Mouse (Mus musculus) layer of hippocampus, adult 2 months (tissue): ENCODE results near the gene Akirin2. TPM values are rescaled to one million over a fixed set of nuclear protein-coding genes. Genes with fewer than 3 reads are reported as not detected.
A peak's percentile ranks its signal among the peaks of the same experiment; 100 is the strongest.

Experiments
- DNase-seq, 2 experiments: peaks; one replicate each; pipeline ENCODE4 v3.0.0; 2022; ENCODE audit warnings: low spot score in 2 of 2
- H3K27ac ChIP-seq: fragments of 200-600 bp; 2 replicates; pipeline ENCODE4 v1.8.1; 2022
- H3K4me3 ChIP-seq: fragments of 200-600 bp; 2 replicates; pipeline ENCODE4 v1.8.1; 2022; ENCODE audit warnings: mild to moderate bottlenecking
- CTCF ChIP-seq: fragments of 200-600 bp; conservative IDR thresholded peaks from 2 replicates; pipeline ENCODE4 v1.8.1; 2022; ENCODE audit warnings: antibody characterized with exemption, mild to moderate bottlenecking, moderate library complexity
- total RNA-seq, 2 experiments: library from RNA; stranded (reverse); gene quantifications; 2 replicates each; pipeline ENCODE4 v1.2.3; 2021

The Akirin2 gene
- total RNA-seq, 2 experiments from 2014 or later: 96.0 to 103 TPM

DNA sequence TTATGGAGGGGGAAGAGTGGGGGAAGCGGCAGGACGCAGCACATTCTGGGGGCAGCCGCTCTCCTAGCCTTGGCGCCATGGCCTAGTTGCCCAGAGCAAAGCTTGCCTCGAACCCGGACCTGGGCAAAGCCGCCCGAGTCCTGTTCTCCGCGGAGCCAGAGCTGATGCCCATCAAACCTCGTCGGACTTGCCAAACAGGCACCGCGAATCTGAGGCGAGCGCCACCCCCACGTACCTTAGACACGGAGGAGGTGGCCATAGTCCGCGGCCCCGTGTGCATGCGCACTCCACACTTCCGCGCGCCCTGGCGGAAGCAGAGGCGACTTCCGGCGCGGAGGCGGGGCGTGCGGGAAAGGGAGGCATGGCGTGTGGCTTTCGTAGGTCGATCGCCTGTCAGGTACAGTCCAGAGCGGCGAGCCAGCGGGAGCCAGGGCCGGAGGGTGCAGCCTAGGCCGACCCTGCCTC, 63.9 kb downstream of the Akirin2 start, which contains the start of the genes Orc3 and Rars2:
Orc3 (minus strand) TSS at position 315 of the 465 bp plus-strand sequence.
Rars2 (plus strand) TSS at position 328 of the 465 bp plus-strand sequence.
- TF ChIP-seq CTCF: peak; percentile 62
- DNase-seq: peak; percentile 92 to 93

DNA sequence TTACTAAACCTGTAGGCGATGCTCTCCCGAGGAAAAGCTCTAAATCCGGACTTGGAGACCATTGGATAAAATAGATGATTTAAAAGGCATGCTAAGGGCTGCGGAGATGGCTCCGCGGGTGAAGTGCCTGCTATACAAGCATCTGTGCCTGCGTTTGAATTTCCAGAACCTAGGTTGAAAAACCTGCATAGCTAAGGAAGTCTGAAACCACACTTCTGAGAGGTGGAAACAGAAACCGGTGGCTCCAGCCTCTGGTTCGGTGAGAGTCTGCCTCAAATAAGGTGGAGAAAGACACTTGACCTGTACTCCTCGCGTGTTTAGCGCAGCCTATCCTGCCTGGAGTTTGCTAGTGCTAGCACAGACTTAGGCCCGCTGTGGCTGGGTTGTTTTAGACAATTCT, 64.6 kb downstream of the Akirin2 start:
- H3K4me3 ChIP-seq: peak overlapping the region; percentile 98
- peak overlapping the region; percentile 96 for H3K27ac ChIP-seq
- no peak for TF ChIP-seq CTCF
- no peak for DNase-seq

More for the DNA sequence above, 63.9 kb downstream of the Akirin2 start, which contains the start of the genes Orc3 and Rars2:
- Histone ChIP-seq H3K4me3 (peak within 1 kb of the TSS; percentile 98), H3K27ac (peak within 1 kb of the TSS; percentile 96)

DNA sequence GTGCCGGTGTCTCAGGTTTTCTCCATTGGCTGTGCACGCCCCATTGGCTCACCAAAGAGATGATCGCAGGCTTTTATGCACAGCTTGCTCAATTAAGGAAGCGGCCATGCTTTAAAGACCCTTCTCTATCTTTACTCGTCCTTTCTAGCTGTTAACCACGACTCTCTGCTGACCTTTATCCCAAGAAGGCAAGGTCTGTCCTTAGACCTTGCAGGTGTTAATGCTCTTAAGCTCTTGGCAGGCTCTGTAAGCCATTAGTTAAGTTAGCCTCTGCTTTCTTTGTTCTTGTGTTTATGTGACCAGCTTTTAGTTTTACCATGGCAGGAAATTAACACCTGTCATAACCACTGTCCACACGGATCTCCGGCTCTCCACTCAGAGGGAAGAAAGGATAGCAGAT, 65.4 kb downstream of the Akirin2 start:
- H3K4me3 ChIP-seq: peak overlapping the region; percentile 98
- TF ChIP-seq CTCF: no peak
- H3K27ac ChIP-seq: no peak overlapping the region

More for the DNA sequence above, 65.4 kb downstream of the Akirin2 start:
- DNase-seq: no peak

Other genes with a start within 250 kb of the Akirin2 start
- 10 to 100 TPM; 59.1 to 64.4 TPM for gene Orc3, start 64.0 kb downstream of the Akirin2 start, total RNA-seq
- gene Rars2, start 64.0 kb downstream of the Akirin2 start, total RNA-seq: 10 to 100 TPM; 24.2 to 28.5 TPM
- 10 to 100 TPM; 18.0 to 21.4 TPM for gene Slc35a1, start 136.5 kb downstream of the Akirin2 start, total RNA-seq
- 1 to 10 TPM; 1.4 to 1.7 TPM for gene Cfap206, start 179.3 kb downstream of the Akirin2 start, total RNA-seq
- not detected for gene Gm136, start 205.3 kb downstream of the Akirin2 start, total RNA-seq
- gene Smim8, start 227.5 kb downstream of the Akirin2 start, total RNA-seq: 10 to 100 TPM; 22.7 to 22.8 TPM